Mouse (Mus musculus) heart, postnatal 0 days (tissue): ENCODE measurements around the gene Ppp2r5a.

ENCODE experiments used
- CTCF ChIP-seq: IDR thresholded peaks from 2 replicates; pipeline ENCODE4 v1.5.1; 2016; ENCODE audit warnings: antibody characterized with exemption, control low read depth, low read depth
- EP300 ChIP-seq: IDR thresholded peaks from 2 replicates; pipeline ENCODE4 v1.6.1; 2016; ENCODE audit warnings: antibody characterized with exemption, low read depth

DNA sequence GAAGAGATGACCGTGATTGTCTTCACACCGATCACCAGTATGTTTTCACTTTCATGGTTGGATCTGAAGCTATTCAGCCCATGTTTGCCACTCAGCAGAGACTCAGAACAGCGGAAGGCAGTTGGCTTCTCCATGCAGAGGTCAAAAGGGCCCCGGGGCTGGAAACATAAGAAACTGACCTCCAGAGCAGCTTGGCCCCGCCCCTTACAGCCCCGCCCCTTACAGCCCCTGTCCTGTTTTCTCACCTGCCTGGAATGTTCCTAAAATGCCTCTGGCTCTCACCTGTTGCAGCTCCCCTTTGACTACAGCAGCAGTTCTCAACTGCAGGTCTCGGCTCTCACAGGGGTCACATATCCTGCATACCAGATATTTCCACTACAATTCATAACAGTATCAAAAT is 29.5 kb upstream of the Ppp2r5a start:
- TF ChIP-seq CTCF (no peak), EP300 (no peak)
